In the genomic region with DNA sequence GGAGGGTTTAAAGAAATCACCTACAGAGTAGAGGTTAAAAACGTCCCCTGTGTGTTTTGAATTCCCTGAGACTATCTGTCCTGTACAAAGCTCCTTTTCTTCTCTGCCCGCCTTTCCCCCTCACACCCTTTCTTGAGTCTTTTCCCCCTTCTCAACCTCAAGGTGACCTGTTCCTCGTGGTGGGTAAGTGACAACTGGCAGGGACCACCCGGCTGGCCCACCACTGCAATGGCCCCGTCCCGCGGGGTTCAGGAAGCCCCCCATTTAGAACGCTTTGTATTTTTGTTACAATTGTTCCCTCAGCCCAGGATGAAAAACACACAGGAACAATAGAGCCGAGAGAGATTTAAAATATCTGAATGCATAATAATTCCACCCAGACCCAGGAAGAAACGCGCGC, we compare ENCODE assay signal across 13 mouse cellular contexts.
DNase-seq lines count a peak whose midpoint lies in the region; ATAC-seq lines count a peak whose summit lies in the region.
"Had no signal": no experiment of that assay in that cellular context is flagged by ENCODE, and none has a peak within 500 bp of the region (broad histone marks: within the 10 kb centered on the region; RNA-seq: fewer than 3 reads in every experiment).

No protein-coding gene starts in this region.

- no peaks in the 10 kb centered on the region for H3K9me3 ChIP-seq in hindbrain, embryonic 13.5 days
- no peaks in the 10 kb centered on the region for H3K9me3 ChIP-seq in midbrain, embryonic 16.5 days (replicated peaks; ENCODE audit: control insufficient read depth, low read length, poor library complexity, severe bottlenecking)
- H3K9me3 ChIP-seq in liver, embryonic 11.5 days (ENCODE audit: control insufficient read depth, low read length): no peaks in the 10 kb centered on the region
- H3K9me3 ChIP-seq: heart, embryonic 13.5 days had no signal

- peak overlapping the region; percentile 55; the same call in 1 of the 2 replicates for H3K9ac ChIP-seq in hindbrain, embryonic 13.5 days
- peak overlapping the region; percentile 61 for H3K9ac ChIP-seq in midbrain, embryonic 16.5 days (ENCODE audit: low read depth, low read length)
- no peak overlapping the region for H3K9ac ChIP-seq in liver, embryonic 11.5 days (ENCODE audit: low read depth, low read length)
- H3K9ac ChIP-seq: heart, embryonic 13.5 days; liver, embryonic 14.5 days had no signal

- H3K27me3 ChIP-seq in hindbrain, embryonic 13.5 days: no peaks in the 10 kb centered on the region
- H3K27me3 ChIP-seq in midbrain, embryonic 16.5 days (ENCODE audit: control insufficient read depth, insufficient read depth, low read depth, low read length): no peaks in the 10 kb centered on the region
- H3K27me3 ChIP-seq in liver, embryonic 11.5 days (replicated peaks; ENCODE audit: control insufficient read depth, insufficient read depth, low read length): no peaks in the 10 kb centered on the region
- H3K27me3 ChIP-seq: heart, embryonic 13.5 days had no signal

- ATAC-seq in hindbrain, embryonic 13.5 days (ENCODE audit: low FRiP score): no peak
- ATAC-seq in midbrain, embryonic 16.5 days: no peak
- ATAC-seq in liver, embryonic 11.5 days (replicated peaks; ENCODE audit: low FRiP score): no peak

- H3K4me1 ChIP-seq in hindbrain, embryonic 13.5 days (replicated peaks): peaks cover 6% of the 10 kb centered on the region
- H3K4me1 ChIP-seq in midbrain, embryonic 16.5 days (ENCODE audit: control insufficient read depth, insufficient read depth, low read length): peaks cover 13% of the 10 kb centered on the region
- no peaks in the 10 kb centered on the region for H3K4me1 ChIP-seq in liver, embryonic 11.5 days (replicated peaks; ENCODE audit: control insufficient read depth, insufficient read depth, low read length)
- H3K4me1 ChIP-seq: heart, embryonic 13.5 days had no signal

- H3K27ac ChIP-seq in hindbrain, embryonic 13.5 days: no peak overlapping the region
- peak overlapping the region; percentile 67 for H3K27ac ChIP-seq in midbrain, embryonic 16.5 days (ENCODE audit: low read length)
- H3K27ac ChIP-seq in liver, embryonic 11.5 days (ENCODE audit: low read depth, low read length): no peak overlapping the region
- H3K27ac ChIP-seq: heart, embryonic 13.5 days; liver, embryonic 14.5 days had no signal

- H3K4me3 ChIP-seq in hindbrain, embryonic 13.5 days: no peak overlapping the region
- H3K4me3 ChIP-seq in midbrain, embryonic 16.5 days (ENCODE audit: low read depth, low read length): no peak overlapping the region
- no peak overlapping the region for H3K4me3 ChIP-seq in liver, embryonic 11.5 days (ENCODE audit: low read depth, low read length)
- H3K4me3 ChIP-seq: heart, embryonic 13.5 days had no signal

- 25% methylated on average over 11 of the region's 12 CpGs for WGBS in hindbrain, embryonic 13.5 days
- WGBS in midbrain, embryonic 16.5 days: 9% methylated on average over 12 of the region's 12 CpGs
- 83% methylated on average over 12 of the region's 12 CpGs for whole genome bisulfite sequencing in liver, embryonic 11.5 days

- H3K4me2 ChIP-seq in hindbrain, embryonic 13.5 days: peak overlapping the region; percentile 41
- H3K4me2 ChIP-seq in midbrain, embryonic 16.5 days (ENCODE audit: low read length): peak overlapping the region; percentile 54
- H3K4me2 ChIP-seq in liver, embryonic 11.5 days: no peak overlapping the region
- H3K4me2 ChIP-seq: heart, embryonic 13.5 days had no signal

- no peaks in the 10 kb centered on the region for H3K36me3 ChIP-seq in hindbrain, embryonic 13.5 days
- H3K36me3 ChIP-seq in midbrain, embryonic 16.5 days (ENCODE audit: control insufficient read depth, insufficient read depth, low read length): no peaks in the 10 kb centered on the region
- no peaks in the 10 kb centered on the region for H3K36me3 ChIP-seq in liver, embryonic 11.5 days (ENCODE audit: control insufficient read depth, insufficient read depth, low read length)
- H3K36me3 ChIP-seq: heart, embryonic 13.5 days had no signal

- DNase-seq in right cerebral cortex, postnatal 4 days: peak; percentile 9
- no peak for DNase-seq in right cerebral cortex, postnatal 10 days (ENCODE audit: low spot score in 2 of 2)
- DNase-seq in cerebellum, adult 9-11 months: no peak
- no peak for DNase-seq in spleen, postnatal 10 days (ENCODE audit: low spot score in 2 of 2)
- no peak for DNase-seq in liver, embryonic 11.5 days (ENCODE audit: low spot score)
- no peak for DNase-seq in adrenal gland, adult 2 months
- DNase-seq: adrenal gland, postnatal 14 days; gastrocnemius, postnatal 25 days; layer of hippocampus, adult 9-11 months had no signal
